Mouse (Mus musculus): ENCODE data around the gene Pde4d. TPM values are rescaled to one million over a fixed set of nuclear protein-coding genes. Genes with fewer than 3 reads are reported as not detected.
A peak's percentile ranks its signal among the peaks of the same experiment; 100 is the strongest.

The Pde4d gene
- polyA plus RNA-seq, 1 experiment from 2014 or later, result 12.4 TPM

DNA sequence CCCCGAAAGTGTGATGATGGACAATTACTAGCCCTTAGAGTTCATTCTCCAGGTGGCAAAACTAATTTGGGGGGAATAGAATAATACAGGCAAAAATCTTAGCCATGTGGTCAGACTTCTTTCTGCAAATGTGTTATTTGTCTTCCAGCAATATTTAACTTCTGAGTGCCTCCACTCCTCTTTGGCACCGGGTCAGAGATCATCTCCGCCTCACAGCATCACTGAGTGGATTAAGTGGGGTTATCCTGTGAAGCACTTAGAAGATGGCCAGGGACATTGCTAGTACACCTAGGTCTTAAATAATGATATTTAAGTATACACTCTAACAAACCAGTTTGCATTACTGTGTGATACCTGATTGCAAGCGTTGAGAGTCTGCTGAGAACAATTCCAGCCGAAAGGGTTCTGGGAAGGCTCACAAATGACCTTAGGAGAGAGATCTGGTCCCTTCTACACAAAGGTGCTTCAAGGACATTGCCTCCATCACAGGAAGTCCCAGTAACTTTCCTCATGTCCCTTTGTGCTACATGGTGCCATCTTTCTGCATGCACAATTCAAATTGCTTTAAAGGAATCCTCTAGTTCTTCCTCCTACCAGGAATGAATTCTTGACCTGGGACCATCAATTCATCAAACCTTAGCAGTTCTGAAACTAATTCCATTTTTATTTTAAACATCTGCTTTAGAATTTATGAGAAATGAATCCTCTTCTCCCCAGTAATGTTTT lies 989.9 kb downstream of the Pde4d start:
- H3K27ac ChIP-seq, result no peak overlapping the region
- H3K9me3 ChIP-seq, result no peaks in the 10 kb centered on the region
- peaks cover 7% of the 10 kb centered on the region for H3K4me1 ChIP-seq
- no peak for ATAC-seq (ENCODE audit: low FRiP score, low read depth)
- WGBS, result 73% methylated on average over 5 of the region's 5 CpGs
- H3K36me3 ChIP-seq, result no peaks in the 10 kb centered on the region
- peak overlapping the region; percentile 66 for H3K4me2 ChIP-seq (replicated peaks)
- H3K27me3 ChIP-seq (replicated peaks), result no peaks in the 10 kb centered on the region
- H3K9ac ChIP-seq, result no peak overlapping the region
- H3K4me3 ChIP-seq, result no peak overlapping the region

GRCm38 (mm10) chr13:109440331-109440730 lies 990.6 kb downstream of the Pde4d start:
- peaks cover 7% of the 10 kb centered on the region for H3K4me1 ChIP-seq
- H3K4me2 ChIP-seq (replicated peaks), result peak overlapping the region; percentile 66
- no peaks in the 10 kb centered on the region for H3K36me3 ChIP-seq
- 3% methylated on average over 8 of the region's 8 CpGs for WGBS
- peak overlapping the region; percentile 72; the same call in 1 of the 2 replicates for H3K27ac ChIP-seq
- peak; percentile 53 for ATAC-seq (ENCODE audit: low FRiP score, low read depth)
- no peaks in the 10 kb centered on the region for H3K27me3 ChIP-seq (replicated peaks)
- peak overlapping the region; percentile 48 for H3K4me3 ChIP-seq
- peak overlapping the region; percentile 52 for H3K9ac ChIP-seq
- no peaks in the 10 kb centered on the region for H3K9me3 ChIP-seq

GRCm38 (mm10) chr13:109440881-109441280 lies 991.1 kb downstream of the Pde4d start:
- WGBS, result 0% methylated on average over 12 of the region's 12 CpGs
- Histone ChIP-seq H3K4me1 (peaks cover 7% of the 10 kb centered on the region), H3K4me2 (replicated peaks) (peak overlapping the region; percentile 66), H3K4me3 (peak overlapping the region; percentile 48), H3K9ac (peak overlapping the region; percentile 52), H3K36me3 (no peaks in the 10 kb centered on the region), H3K27ac (peak overlapping the region; percentile 72; the same call in 1 of the 2 replicates), H3K9me3 (no peaks in the 10 kb centered on the region), H3K27me3 (replicated peaks) (no peaks in the 10 kb centered on the region)
- peak; percentile 99 for ATAC-seq (ENCODE audit: low FRiP score, low read depth)

DNA sequence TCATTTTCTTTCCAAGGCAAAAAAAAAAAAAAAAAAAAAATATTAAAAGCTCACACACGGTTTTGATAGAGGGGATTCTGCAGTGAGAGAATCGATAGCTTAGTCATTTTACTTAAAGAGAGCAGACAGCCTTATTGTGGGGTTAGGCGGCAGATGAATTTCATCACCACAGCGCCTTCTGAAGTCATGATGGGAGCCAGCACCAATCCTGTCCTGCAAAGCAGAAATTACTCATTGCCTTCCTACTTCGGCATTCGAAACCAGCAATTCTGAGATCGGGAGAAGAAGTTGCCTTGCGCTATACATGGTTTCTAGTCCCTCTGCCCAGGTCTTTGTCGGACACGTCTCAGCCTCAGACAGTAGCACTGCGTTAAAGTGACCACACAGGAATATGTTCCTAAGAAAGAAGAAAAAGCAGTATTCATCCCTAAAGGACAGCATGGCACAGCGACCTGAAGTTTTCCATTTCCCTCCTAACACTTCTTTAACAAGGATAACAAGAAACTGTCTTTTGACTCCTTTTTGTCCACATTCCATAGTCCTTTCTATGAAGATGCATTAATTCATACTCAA lies 991.7 kb downstream of the Pde4d start:
- no peaks in the 10 kb centered on the region for H3K9me3 ChIP-seq
- WGBS, result 38% methylated on average over 12 of the region's 12 CpGs
- no peaks in the 10 kb centered on the region for H3K27me3 ChIP-seq (replicated peaks)
- peak overlapping the region; percentile 72 for H3K27ac ChIP-seq
- no peaks in the 10 kb centered on the region for H3K36me3 ChIP-seq
- H3K9ac ChIP-seq, result peak overlapping the region; percentile 52
- peak; percentile 18; the same call in 1 of the 2 replicates for ATAC-seq (ENCODE audit: low FRiP score, low read depth)
- H3K4me3 ChIP-seq, result peak overlapping the region; percentile 48
- peaks cover 7% of the 10 kb centered on the region for H3K4me1 ChIP-seq
- H3K4me2 ChIP-seq (replicated peaks), result peak overlapping the region; percentile 66

DNA sequence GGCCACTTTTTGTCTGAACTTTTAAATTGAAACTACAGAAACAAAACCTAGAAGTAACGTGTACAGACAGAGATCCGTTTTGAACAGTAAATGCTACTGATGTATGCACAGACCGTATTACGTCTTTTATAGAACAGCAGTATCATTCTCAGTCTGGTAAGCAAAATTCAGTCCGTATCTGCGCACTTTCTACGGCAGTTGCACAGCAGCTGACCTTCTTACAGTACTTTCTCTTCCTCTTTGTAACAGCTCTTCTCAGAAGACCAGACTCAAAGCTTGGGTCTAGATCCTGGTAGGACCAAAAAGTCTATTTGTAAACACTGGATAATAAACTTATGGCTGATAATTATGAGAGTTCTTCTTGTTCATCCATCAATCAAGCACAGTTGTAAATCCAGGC lies 996.4 kb downstream of the Pde4d start:
- no peaks in the 10 kb centered on the region for H3K36me3 ChIP-seq
- H3K27ac ChIP-seq, result no peak overlapping the region
- peaks cover 7% of the 10 kb centered on the region for H3K4me1 ChIP-seq
- H3K27me3 ChIP-seq (replicated peaks), result no peaks in the 10 kb centered on the region
- no peaks in the 10 kb centered on the region for H3K9me3 ChIP-seq
- H3K4me2 ChIP-seq (replicated peaks), result no peak overlapping the region
- no peak overlapping the region for H3K4me3 ChIP-seq
- 87% methylated on average over 7 of the region's 7 CpGs for WGBS
- no peak overlapping the region for H3K9ac ChIP-seq
- no peak for ATAC-seq (ENCODE audit: low FRiP score, low read depth)

GRCm38 (mm10) chr13:109448121-109448520 lies 998.4 kb downstream of the Pde4d start:
- no peaks in the 10 kb centered on the region for H3K27me3 ChIP-seq (replicated peaks)
- peaks cover 7% of the 10 kb centered on the region for H3K4me1 ChIP-seq
- 86% methylated on average over 5 of the region's 5 CpGs for WGBS
- ATAC-seq (ENCODE audit: low FRiP score, low read depth), result no peak
- no peak overlapping the region for H3K4me3 ChIP-seq
- no peak overlapping the region for H3K9ac ChIP-seq
- no peaks in the 10 kb centered on the region for H3K36me3 ChIP-seq
- no peak overlapping the region for H3K4me2 ChIP-seq (replicated peaks)
- H3K9me3 ChIP-seq, result no peaks in the 10 kb centered on the region
- H3K27ac ChIP-seq, result no peak overlapping the region

DNA sequence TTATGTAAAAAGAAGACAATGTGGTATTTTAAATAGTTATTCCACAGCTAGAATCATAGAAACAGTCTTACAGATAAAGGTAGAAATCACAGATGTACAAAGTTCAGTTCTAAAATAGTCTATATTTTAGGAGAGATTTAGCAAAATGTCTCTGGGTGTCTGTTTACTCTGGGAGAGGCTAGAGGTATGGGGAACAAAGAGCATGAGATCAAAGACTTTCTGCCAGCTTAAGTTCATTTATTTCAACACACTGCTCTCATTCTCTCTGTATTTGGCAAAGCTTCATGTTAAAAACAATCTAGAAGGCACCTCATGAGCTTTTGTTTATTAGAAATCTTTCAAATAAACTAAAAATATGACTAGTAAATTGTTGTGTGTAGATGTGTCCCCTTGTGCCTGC lies 1024.6 kb downstream of the Pde4d start:
- no peak for ATAC-seq (ENCODE audit: low FRiP score, low read depth)
- H3K4me1 ChIP-seq, result no peaks in the 10 kb centered on the region
- H3K4me3 ChIP-seq, result no peak overlapping the region
- no peaks in the 10 kb centered on the region for H3K36me3 ChIP-seq
- H3K9me3 ChIP-seq, result no peaks in the 10 kb centered on the region
- H3K9ac ChIP-seq, result no peak overlapping the region
- H3K4me2 ChIP-seq (replicated peaks), result no peak overlapping the region
- H3K27me3 ChIP-seq (replicated peaks), result no peaks in the 10 kb centered on the region
- H3K27ac ChIP-seq, result no peak overlapping the region

DNA sequence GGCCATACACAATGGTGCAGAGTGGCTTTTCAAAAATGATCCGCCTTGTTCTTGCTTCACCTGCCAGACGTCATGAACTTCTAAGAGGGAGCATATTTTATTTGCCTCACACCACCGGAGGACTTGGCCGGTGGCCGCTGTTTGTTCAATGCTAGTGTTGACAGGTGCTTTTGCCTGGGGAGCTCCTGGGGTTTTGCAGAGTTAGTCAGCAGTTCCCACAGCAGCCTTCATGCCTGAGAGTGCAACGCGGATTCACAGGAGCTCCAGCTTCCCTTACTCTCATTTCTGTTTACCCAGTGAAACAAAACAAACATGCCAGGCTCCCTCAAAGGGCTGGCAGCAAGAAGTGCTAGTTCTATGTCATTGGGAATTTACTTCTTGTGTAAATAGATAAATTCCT lies 1031.7 kb downstream of the Pde4d start:
- WGBS, result 42% methylated on average over 7 of the region's 7 CpGs
- no peak for ATAC-seq (ENCODE audit: low FRiP score, low read depth)
- Histone ChIP-seq H3K9me3 (no peaks in the 10 kb centered on the region), H3K4me2 (replicated peaks) (no peak overlapping the region), H3K27ac (no peak overlapping the region), H3K4me1 (no peaks in the 10 kb centered on the region), H3K4me3 (no peak overlapping the region), H3K9ac (no peak overlapping the region), H3K36me3 (no peaks in the 10 kb centered on the region), H3K27me3 (replicated peaks) (no peaks in the 10 kb centered on the region)

DNA sequence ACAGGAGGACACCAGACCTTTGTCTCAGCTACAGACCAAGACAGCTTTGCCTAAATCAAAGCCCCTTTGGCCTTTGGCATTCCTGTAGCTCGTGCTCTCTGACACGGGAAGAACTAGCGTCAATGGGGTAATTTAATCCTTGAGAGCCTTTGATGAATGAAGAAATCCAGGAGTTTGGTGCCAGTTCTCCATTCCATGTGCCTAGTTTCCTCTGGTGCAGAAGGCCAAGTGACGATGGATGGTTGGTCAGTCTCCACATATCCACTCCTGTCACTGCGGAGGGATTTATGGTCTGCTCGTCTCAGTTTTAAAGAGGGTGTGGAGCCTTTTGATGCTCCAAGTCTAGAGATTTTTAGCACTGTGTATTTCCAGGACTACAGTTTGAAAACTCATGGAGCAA lies 1036.4 kb downstream of the Pde4d start:
- WGBS, result 54% methylated on average over 6 of the region's 6 CpGs
- no peaks in the 10 kb centered on the region for H3K36me3 ChIP-seq
- no peak overlapping the region for H3K4me2 ChIP-seq (replicated peaks)
- no peak overlapping the region for H3K4me3 ChIP-seq
- no peak overlapping the region for H3K9ac ChIP-seq
- H3K27ac ChIP-seq, result no peak overlapping the region
- no peaks in the 10 kb centered on the region for H3K9me3 ChIP-seq
- peaks cover 13% of the 10 kb centered on the region; the same call in 1 of the 2 replicates for H3K4me1 ChIP-seq
- ATAC-seq (ENCODE audit: low FRiP score, low read depth), result no peak
- H3K27me3 ChIP-seq (replicated peaks), result no peaks in the 10 kb centered on the region

DNA sequence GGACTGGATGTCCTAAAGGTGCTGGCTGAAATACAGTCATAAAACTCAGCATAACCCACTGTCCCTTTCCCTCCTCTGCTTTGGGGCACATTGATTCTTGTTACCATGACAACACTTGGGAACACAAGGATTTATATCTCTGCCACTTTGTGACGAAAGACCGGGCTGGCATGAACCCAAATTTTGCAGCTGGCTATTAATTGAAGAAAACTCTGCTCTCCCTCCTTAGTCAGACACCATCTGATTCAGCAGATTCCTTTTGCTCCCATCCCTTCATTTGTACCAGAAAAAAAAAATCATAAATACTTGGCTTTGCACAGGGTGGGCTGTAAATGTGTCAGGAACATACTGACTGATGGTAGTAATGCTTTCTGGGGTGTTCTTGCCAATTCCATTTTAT lies 1037.6 kb downstream of the Pde4d start:
- peak; percentile 67 for ATAC-seq (ENCODE audit: low FRiP score, low read depth)
- no peaks in the 10 kb centered on the region for H3K36me3 ChIP-seq
- no peak overlapping the region for H3K27ac ChIP-seq
- 17% methylated on average over 2 of the region's 2 CpGs for WGBS
- H3K9me3 ChIP-seq, result no peaks in the 10 kb centered on the region
- no peak overlapping the region for H3K4me2 ChIP-seq (replicated peaks)
- H3K9ac ChIP-seq, result no peak overlapping the region
- no peaks in the 10 kb centered on the region for H3K27me3 ChIP-seq (replicated peaks)
- H3K4me1 ChIP-seq, result peaks cover 13% of the 10 kb centered on the region; the same call in 1 of the 2 replicates
- H3K4me3 ChIP-seq, result no peak overlapping the region

DNA sequence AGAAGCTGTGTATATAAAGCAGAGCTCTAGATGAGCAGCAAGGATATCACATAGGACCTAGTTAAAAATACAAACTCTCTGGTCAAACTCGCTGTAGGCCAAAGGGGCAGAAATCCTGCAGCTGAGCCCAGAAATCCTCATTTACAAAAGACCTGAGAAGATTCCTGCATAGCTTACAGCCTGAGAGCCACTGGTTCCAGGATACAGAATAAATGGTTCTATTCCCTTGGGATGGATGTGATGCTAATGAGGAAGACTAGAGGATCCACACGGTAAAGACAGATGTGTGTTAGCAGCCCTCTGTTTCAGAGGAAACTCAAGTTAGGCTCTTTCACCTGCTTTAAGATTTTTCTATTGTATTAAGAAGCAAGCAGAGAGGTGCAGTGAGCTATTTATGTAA lies 1041.1 kb downstream of the Pde4d start:
- 49% methylated on average over 2 of the region's 2 CpGs for WGBS
- H3K4me3 ChIP-seq, result no peak overlapping the region
- H3K4me2 ChIP-seq (replicated peaks), result no peak overlapping the region
- no peak overlapping the region for H3K27ac ChIP-seq
- no peaks in the 10 kb centered on the region for H3K9me3 ChIP-seq
- ATAC-seq (ENCODE audit: low FRiP score, low read depth), result no peak
- H3K36me3 ChIP-seq, result no peaks in the 10 kb centered on the region
- no peak overlapping the region for H3K9ac ChIP-seq
- no peaks in the 10 kb centered on the region for H3K27me3 ChIP-seq (replicated peaks)
- peaks cover 13% of the 10 kb centered on the region; the same call in 1 of the 2 replicates for H3K4me1 ChIP-seq

DNA sequence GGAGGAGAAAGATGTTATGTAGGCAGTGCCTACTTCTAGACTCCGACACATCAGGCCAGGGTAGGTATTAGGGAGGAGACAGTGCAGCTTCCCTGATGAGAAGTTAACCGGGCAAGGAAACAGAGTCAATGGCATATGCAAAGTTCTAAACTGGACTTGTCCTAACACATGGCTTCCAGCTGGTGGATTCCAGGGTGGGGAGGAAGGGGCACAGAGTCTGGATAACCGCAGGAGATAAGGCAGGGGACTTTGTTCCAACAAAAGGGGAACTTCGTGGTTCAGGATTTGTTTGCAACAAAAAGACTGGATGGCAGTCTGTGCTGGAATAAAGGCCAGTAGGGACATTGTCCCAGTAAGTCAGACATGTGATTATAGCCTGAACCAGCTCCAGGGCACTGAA lies 1042.1 kb downstream of the Pde4d start:
- no peaks in the 10 kb centered on the region for H3K36me3 ChIP-seq
- H3K9me3 ChIP-seq, result no peaks in the 10 kb centered on the region
- peaks cover 11% of the 10 kb centered on the region; the same call in 1 of the 2 replicates for H3K4me1 ChIP-seq
- no peak overlapping the region for H3K4me3 ChIP-seq
- H3K9ac ChIP-seq, result no peak overlapping the region
- no peak overlapping the region for H3K4me2 ChIP-seq (replicated peaks)
- H3K27me3 ChIP-seq (replicated peaks), result no peaks in the 10 kb centered on the region
- H3K27ac ChIP-seq, result no peak overlapping the region
- ATAC-seq (ENCODE audit: low FRiP score, low read depth), result no peak
- WGBS, result 50% methylated on average over 4 of the region's 4 CpGs

DNA sequence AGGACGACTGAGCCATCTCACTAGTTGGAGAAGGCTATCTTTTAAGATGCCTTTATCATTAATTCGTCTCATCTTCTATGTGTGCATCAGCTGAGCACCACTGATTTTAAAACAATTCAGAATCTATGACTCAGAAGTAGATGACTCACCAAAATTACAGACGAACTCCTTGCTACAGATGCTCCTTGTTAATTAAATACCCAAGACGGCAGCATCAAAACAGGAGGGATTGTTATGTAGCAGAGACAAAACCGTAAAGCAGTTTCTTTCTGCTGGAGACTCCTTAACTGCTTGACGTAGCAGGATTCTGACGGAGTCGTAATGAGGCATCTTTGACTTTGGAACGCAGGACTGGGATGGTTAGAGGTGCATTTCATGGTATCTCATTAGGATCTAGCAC lies 1050.6 kb downstream of the Pde4d start:
- Histone ChIP-seq H3K4me2 (replicated peaks) (no peak overlapping the region), H3K9me3 (no peaks in the 10 kb centered on the region), H3K27me3 (replicated peaks) (no peaks in the 10 kb centered on the region), H3K4me1 (no peaks in the 10 kb centered on the region), H3K9ac (no peak overlapping the region), H3K36me3 (no peaks in the 10 kb centered on the region), H3K4me3 (no peak overlapping the region), H3K27ac (no peak overlapping the region)
- ATAC-seq (ENCODE audit: low FRiP score, low read depth), result no peak
- WGBS, result 80% methylated on average over 9 of the region's 9 CpGs
